Mouse (Mus musculus): ENCODE results near the gene Peli3.

Gene Peli3

DNA sequence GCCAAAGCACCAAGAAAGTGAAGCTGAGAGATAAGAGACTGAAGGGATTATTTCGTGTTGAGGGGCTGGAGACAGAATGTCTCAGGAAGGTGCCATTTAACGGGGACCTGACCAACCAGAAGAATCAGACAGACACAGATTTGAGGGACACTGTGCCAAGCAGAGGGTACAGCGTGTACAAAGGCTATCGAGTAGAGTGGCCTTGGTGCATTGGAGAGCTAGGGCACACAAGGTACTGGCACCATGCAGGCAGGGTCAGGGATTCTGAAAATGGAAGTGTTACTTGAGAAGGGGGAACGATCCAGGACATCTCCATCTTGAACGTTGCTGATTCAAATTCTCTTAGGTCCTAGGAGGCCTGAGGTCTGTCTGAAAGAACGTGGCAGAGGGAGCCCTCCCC lies 33.6 kb downstream of the Peli3 start:
- DNase-seq (ENCODE audit: inconsistent ontology term), result no peak

- no peak for DNase-seq (ENCODE audit: inconsistent ontology term)
Observed at GRCm38 (mm10) chr19:4908107-4908506, 34.8 kb downstream of the Peli3 start.

DNA sequence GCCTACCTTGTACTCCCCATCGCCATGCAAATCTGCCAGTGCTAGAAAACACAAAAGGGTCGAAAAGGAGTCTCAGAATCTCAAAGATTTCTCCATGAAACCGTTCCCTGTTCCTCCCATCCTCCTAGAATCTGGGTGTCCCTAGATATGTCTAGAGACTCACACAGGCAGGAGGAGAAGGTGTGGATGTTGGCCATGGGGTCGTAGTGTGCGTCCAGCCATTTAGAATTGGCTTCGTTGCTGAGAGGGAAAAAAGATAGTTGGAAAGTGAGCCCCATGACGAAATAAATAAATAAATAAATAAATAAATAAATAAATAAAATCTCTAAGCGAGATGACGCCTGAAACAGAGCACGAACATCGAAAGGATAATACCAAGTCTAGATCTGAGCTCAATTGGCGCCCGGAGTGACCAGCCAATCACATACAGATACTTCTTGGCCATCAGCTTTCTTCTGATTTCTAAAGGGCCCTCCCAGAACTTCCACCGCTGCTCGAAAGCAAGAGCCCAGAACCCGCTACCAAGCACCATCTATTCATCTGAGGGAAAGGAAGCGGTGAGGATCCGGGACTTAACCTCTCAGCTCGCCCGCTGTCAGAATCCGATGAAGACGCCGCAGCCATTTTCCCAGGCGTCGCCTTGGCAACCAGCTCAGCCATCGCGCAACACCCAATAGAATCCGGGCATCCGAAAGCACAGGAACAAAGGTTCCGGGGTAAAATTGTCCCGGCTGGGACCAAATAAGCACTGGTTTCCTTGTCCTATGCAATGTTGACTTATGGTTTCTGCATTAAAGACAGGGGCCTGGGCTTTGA lies 36.7 kb downstream of the Peli3 start, which contains the start of gene Bbs1:
Gene Bbs1 (minus strand): TSS at position 650 of the 816 bp plus-strand sequence.
- peak; percentile 64 for DNase-seq (ENCODE audit: inconsistent ontology term)

DNA sequence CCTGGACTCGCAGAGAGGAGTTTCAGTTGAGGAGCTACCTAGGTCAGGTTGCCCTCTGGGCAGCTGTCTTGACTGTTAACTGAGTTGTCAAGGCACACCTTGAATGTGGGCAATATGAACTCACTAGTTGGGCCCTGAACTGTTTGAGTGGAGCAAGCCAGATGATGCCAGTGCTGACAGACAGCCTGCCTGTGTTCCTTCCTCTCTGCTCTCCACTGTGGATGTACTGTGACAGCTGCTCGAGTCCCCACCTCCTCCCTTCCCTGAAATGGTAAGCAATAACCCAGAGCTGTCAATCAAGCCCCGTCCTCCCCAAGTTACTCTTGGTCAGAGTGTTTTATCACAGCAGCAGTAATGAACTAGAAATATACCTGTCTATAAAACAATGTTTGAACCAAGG lies 43.0 kb downstream of the Peli3 start:
- DNase-seq (ENCODE audit: inconsistent ontology term), result no peak

- DNase-seq (ENCODE audit: inconsistent ontology term), result no peak
Observed at GRCm38 (mm10) chr19:4898972-4899371, 44.0 kb downstream of the Peli3 start.

GRCm38 (mm10) chr19:4896780-4897520 lies 46.0 kb downstream of the Peli3 start:
- no peak for DNase-seq (ENCODE audit: inconsistent ontology term)

DNA sequence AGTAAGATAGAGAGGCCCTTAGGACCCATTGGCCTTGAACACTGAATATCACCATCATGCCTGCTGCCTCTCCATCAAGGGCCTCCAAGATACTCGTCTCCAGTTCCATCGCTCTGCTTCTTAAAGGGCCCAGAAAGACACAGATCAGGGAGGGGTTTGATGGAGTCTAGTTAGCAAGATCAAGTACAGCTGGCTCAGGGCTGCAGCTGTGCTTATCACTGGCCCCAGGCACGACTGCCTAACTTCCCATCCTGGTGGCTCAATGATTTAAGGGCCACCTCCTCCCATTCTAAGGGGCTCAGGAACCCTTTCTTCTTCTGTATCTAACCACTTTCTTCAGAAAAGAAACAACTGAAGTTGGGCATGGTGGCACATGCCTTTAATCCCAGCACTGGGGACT lies 51.1 kb downstream of the Peli3 start:
- DNase-seq (ENCODE audit: inconsistent ontology term), result no peak

GRCm38 (mm10) chr19:4889791-4890190 lies 53.1 kb downstream of the Peli3 start:
- DNase-seq (ENCODE audit: inconsistent ontology term), result no peak

GRCm38 (mm10) chr19:4883961-4884360 lies 59.0 kb downstream of the Peli3 start:
- no peak for DNase-seq (ENCODE audit: inconsistent ontology term)
